Mouse (Mus musculus): ENCODE results near the gene Bcl2l1. TPM values are rescaled to one million over a fixed set of nuclear protein-coding genes. Genes with fewer than 3 reads are reported as not detected.
A peak's percentile ranks its signal among the peaks of the same experiment; 100 is the strongest.

The Bcl2l1 gene
- polyA plus RNA-seq, 1 experiment from 2014 or later: 75.7 TPM

DNA sequence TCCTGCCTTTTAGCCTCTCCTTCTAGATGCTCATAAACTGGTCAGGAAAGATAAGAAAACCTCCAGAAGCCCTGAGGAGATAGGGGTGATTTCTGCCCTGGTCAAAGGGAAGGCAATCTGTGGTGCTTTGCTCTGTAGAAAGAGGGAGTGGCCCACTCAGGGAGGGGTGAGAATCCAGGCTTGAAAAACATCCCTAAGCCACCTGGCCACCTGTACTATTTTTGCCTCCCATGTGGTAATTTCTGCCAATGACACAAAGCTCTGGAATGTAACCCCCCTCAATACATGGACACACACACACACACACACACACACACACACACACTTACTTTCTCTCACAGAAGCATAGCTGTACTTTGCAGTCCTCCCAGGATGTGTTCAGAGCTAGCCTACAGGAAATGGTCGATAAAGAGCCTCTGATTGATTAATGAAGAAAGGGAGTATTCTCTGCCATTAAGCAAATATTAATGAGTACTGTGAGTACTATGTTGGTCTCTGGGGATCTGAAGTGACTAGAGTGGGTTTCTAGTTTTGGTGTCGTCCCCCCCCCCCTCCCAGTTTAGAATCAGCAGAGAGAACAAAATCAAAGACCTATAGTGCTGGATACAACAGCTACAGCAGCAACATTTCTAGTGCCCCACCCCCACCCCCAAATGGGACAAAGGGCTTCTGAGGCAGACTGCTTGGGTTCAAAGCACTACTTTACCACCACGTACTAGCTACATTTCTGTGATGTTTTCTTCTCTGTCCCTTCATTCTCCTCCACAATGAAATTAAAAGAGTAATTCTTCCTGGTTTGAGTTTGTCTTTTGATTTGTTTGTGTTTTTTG, 20.0 kb downstream of the Bcl2l1 start:
- 41% methylated on average over 3 of the region's 3 CpGs for WGBS
- peak; percentile 76 for ATAC-seq (ENCODE audit: insufficient read depth, low FRiP score, low read depth)
- Histone ChIP-seq H3K27me3 (replicated peaks) (no peaks in the 10 kb centered on the region), H3K4me1 (peaks cover 24% of the 10 kb centered on the region; the same call in 1 of the 2 replicates), H3K4me3 (replicated peaks) (no peak overlapping the region), H3K27ac (peak overlapping the region; percentile 64), H3K9me3 (no peaks in the 10 kb centered on the region), H3K36me3 (no peaks in the 10 kb centered on the region), H3K4me2 (no peak overlapping the region), H3K9ac (no peak overlapping the region)

DNA sequence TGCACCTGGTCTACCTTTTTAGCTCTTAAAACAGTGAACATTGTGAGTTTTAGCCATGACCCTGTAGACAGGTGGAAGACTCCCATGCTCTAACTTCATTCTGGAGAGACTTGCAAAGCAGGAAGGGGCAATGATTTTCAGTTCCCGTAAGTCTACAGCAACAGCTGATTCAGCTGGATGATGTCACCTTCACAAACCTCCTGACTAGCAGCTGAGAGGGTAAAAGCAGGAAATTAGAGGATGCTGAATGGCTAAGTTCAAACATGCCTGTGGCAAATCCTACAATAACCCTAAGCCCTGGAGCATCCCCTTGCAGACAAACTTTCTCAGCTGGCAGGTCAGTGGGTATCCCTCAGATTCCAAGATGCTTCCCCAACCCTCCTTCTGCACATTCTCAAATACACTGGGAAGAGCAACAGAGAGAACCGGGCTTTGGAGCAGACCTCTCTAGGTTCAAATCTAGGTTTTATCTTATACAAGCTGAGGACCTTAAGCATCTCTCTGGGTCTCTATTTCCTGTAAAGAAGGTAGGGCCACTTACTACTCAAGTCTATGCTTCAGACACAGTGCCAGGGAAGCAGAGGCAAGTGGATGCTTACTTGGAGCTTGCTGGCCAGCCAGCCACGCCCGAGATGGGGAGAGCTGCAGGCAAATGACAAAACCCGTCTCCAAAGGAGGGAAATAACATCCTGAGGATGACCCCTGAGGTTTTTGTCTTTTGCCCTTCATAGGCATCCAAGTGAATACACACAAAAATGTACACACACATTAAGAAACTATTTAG, 21.2 kb downstream of the Bcl2l1 start:
- ATAC-seq (ENCODE audit: insufficient read depth, low FRiP score, low read depth): no peak
- Histone ChIP-seq H3K9me3 (no peaks in the 10 kb centered on the region), H3K4me2 (no peak overlapping the region), H3K9ac (no peak overlapping the region), H3K27ac (peak overlapping the region; percentile 6; the same call in 1 of the 2 replicates), H3K4me3 (replicated peaks) (no peak overlapping the region), H3K27me3 (replicated peaks) (no peaks in the 10 kb centered on the region), H3K4me1 (peaks cover 19% of the 10 kb centered on the region), H3K36me3 (no peaks in the 10 kb centered on the region)
- WGBS: 78% methylated on average over 5 of the region's 5 CpGs

DNA sequence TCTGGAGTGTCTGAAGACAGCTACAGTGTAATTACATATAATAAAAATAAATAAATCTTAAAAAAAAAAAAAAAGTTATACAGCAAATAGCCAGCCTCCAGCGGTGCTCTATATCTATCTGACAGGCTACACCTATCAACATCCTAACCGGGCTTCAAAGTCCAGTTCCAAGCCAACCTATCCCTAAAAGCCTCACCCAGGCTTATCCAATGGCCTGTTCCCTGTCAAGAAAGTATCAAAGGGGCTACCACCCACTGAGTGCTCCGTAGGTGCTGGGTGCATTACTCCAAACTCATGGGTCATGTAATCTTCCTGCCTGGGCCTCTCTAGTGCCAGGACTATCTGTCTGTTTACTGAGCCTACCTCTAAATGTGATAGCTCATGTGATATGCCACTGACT, 23.4 kb downstream of the Bcl2l1 start:
- WGBS: 63% methylated on average over 3 of the region's 3 CpGs
- no peak for ATAC-seq (ENCODE audit: insufficient read depth, low FRiP score, low read depth)
- no peak overlapping the region for H3K4me3 ChIP-seq (replicated peaks)
- no peaks in the 10 kb centered on the region for H3K27me3 ChIP-seq (replicated peaks)
- H3K4me1 ChIP-seq: peaks cover 28% of the 10 kb centered on the region
- H3K27ac ChIP-seq: no peak overlapping the region
- H3K9ac ChIP-seq: no peak overlapping the region
- H3K36me3 ChIP-seq: no peaks in the 10 kb centered on the region
- no peaks in the 10 kb centered on the region for H3K9me3 ChIP-seq
- no peak overlapping the region for H3K4me2 ChIP-seq

DNA sequence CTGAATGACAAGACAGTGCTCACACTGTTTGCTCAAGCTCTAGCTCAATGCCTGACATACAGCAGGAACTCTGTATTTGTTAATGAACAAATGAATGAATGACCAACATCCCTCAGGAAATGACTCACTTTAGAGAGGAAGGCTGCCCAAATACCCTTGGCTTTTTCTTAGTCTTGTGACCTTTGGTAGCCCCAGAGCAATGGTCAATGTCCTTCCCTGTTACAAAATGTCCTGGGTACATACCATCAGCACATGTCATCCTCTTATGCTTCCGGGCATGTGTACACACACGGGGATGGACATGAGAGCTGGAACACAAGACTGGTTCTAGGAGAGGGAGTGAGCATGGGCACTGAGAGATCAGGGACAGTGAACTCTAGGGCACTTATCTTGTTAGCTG, 25.5 kb downstream of the Bcl2l1 start:
- no peak overlapping the region for H3K9ac ChIP-seq
- ATAC-seq (ENCODE audit: insufficient read depth, low FRiP score, low read depth): no peak
- 69% methylated on average over 2 of the region's 2 CpGs for WGBS
- H3K36me3 ChIP-seq: no peaks in the 10 kb centered on the region
- no peak overlapping the region for H3K4me3 ChIP-seq (replicated peaks)
- H3K27me3 ChIP-seq (replicated peaks): no peaks in the 10 kb centered on the region
- peak overlapping the region; percentile 86; the same call in 1 of the 2 replicates for H3K27ac ChIP-seq
- no peaks in the 10 kb centered on the region for H3K9me3 ChIP-seq
- H3K4me1 ChIP-seq: peaks cover 19% of the 10 kb centered on the region
- no peak overlapping the region for H3K4me2 ChIP-seq

DNA sequence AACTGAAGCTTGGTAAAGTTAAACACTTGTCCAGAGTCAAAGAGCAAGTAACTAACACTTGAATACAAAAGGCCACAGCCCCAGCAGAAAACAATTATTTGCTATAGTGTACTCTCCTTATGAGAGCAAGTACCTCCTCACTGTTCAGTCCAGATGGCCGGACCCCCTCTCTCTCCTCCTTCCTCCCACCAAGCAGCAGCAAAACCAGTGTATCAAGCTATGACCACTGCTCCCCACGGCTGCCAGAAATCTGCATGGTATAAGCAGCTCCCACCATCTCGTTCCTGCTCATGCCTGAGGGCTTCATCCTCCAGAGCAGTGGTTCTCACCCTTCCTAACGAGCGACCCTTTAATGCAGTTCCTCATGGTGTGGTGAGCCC, 26.4 kb downstream of the Bcl2l1 start:
- H3K27me3 ChIP-seq (replicated peaks): no peaks in the 10 kb centered on the region
- H3K4me1 ChIP-seq: peaks cover 15% of the 10 kb centered on the region
- H3K27ac ChIP-seq: peak overlapping the region; percentile 86
- no peak overlapping the region for H3K4me3 ChIP-seq (replicated peaks)
- H3K4me2 ChIP-seq: no peak overlapping the region
- no peak for ATAC-seq (ENCODE audit: insufficient read depth, low FRiP score, low read depth)
- no peaks in the 10 kb centered on the region for H3K9me3 ChIP-seq
- H3K9ac ChIP-seq: no peak overlapping the region
- whole genome bisulfite sequencing: 56% methylated on average over 5 of the region's 5 CpGs
- H3K36me3 ChIP-seq: no peaks in the 10 kb centered on the region

DNA sequence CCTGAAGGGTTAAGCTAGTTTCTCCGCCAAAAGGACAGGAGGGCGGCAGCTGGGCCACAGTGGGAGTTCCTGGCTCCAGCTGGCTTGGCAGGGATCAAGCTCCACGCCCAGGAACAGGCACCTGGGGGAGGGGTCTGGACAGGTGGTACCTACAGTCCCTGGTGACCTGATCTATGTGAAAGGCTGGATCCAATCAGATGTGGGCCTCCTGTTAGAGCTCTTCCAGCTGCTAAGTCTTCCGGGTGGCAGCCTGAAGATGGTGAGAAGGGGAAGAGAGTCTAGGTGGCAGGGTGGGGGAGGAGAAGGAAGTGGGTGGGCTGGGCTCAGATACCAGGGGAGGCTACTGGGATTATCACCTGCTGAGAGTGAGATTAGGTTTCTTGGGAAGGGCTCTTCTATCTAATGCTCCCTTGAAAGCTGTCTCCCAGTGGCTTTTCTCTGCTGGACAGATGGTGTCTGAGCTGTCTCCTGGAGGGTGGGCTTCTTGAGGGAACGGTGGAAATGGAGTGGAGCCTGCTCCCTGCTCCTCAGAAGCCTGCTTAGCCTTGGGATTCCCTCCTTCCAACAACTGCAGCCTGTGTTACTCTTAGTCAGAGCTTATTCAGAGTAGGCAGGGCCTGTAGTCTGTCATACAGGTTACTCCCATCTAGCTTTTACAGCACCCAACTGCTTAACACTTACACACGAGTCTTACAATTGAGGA, 27.0 kb downstream of the Bcl2l1 start:
- no peak overlapping the region for H3K9ac ChIP-seq
- no peak overlapping the region; the same call in 1 of the 2 replicates for H3K4me2 ChIP-seq
- WGBS: 7% methylated on average over 6 of the region's 6 CpGs

DNA sequence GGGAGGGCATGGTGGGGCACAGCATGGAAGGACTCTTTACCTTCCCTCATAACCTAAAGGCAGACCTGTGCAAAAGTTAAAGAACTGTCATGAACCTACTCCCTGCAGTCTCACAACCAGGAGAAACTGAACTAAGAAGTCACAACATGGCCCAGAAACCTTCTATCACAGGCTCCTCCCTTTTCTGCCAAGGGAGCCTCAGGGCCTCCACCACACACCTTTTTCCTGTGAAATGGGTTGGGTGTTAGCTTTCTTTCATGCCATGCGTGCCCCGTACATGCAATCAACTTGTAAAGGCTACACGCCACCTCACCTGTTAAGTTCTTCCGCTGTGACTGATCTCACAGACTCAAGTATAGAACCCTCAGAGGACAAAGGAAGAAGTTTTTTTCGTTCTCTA, 28.4 kb downstream of the Bcl2l1 start:
- no peak for ATAC-seq (ENCODE audit: insufficient read depth, low FRiP score, low read depth)
- Histone ChIP-seq H3K9ac (no peak overlapping the region), H3K4me1 (peaks cover 9% of the 10 kb centered on the region), H3K4me3 (replicated peaks) (no peak overlapping the region), H3K27me3 (replicated peaks) (no peaks in the 10 kb centered on the region), H3K4me2 (no peak overlapping the region), H3K36me3 (no peaks in the 10 kb centered on the region; the same call in 1 of the 2 replicates), H3K9me3 (no peaks in the 10 kb centered on the region), H3K27ac (no peak overlapping the region)
- WGBS: 85% methylated on average over 5 of the region's 5 CpGs

More for the DNA sequence above, 27.0 kb downstream of the Bcl2l1 start:
- Histone ChIP-seq H3K36me3 (no peaks in the 10 kb centered on the region; the same call in 1 of the 2 replicates), H3K4me3 (replicated peaks) (no peak overlapping the region), H3K27me3 (replicated peaks) (no peaks in the 10 kb centered on the region), H3K27ac (peak overlapping the region; percentile 86), H3K9me3 (no peaks in the 10 kb centered on the region), H3K4me1 (peaks cover 10% of the 10 kb centered on the region)
- ATAC-seq (ENCODE audit: insufficient read depth, low FRiP score, low read depth): peak; percentile 77

DNA sequence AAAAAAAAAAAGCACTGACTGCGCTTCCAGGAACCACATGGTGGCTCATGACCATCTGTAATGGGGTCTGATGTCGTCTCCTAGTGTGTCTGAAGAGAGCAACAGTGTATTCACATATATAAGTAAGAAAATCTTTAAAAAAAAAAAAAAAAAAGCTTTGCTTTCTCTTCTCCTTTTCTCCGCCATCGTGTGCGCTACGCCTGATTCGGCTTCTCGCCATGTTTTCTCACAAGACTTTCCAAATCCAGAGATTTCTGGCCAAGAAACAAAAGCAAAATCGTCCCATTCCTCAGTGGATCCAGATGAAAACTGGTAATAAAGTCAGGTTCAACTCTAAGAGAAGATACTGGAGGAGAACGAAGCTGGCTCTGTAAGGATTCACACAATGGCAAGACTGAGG, 29.2 kb downstream of the Bcl2l1 start:
- Histone ChIP-seq H3K4me1 (peaks cover 9% of the 10 kb centered on the region), H3K9ac (no peak overlapping the region), H3K36me3 (no peaks in the 10 kb centered on the region; the same call in 1 of the 2 replicates), H3K9me3 (no peaks in the 10 kb centered on the region), H3K4me3 (replicated peaks) (no peak overlapping the region), H3K27ac (no peak overlapping the region), H3K27me3 (replicated peaks) (no peaks in the 10 kb centered on the region), H3K4me2 (no peak overlapping the region)
- no peak for ATAC-seq (ENCODE audit: insufficient read depth, low FRiP score, low read depth)
- WGBS: 93% methylated on average over 10 of the region's 10 CpGs

DNA sequence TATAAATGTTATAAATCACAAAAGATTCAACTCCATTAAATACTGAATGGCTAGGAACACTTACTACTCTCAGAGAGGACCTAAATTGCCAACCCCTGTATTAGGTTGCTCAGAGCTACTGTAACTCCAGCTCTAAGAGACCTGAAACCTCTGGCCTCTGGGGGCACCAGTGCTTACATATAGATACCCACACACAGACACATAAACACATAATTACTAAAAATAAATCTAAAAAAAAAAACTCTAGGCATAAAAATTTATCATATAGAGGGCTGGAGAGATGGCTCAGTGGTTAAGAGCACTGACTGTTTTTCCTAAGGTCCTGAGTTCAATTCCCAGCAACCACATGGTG, 30.8 kb downstream of the Bcl2l1 start:
- no peaks in the 10 kb centered on the region for H3K9me3 ChIP-seq
- H3K27ac ChIP-seq: no peak overlapping the region
- no peak overlapping the region for H3K9ac ChIP-seq
- no peaks in the 10 kb centered on the region for H3K27me3 ChIP-seq (replicated peaks)
- no peaks in the 10 kb centered on the region; the same call in 1 of the 2 replicates for H3K36me3 ChIP-seq
- H3K4me3 ChIP-seq (replicated peaks): no peak overlapping the region
- H3K4me1 ChIP-seq: peaks cover 9% of the 10 kb centered on the region
- no peak overlapping the region for H3K4me2 ChIP-seq
- ATAC-seq (ENCODE audit: insufficient read depth, low FRiP score, low read depth): no peak

DNA sequence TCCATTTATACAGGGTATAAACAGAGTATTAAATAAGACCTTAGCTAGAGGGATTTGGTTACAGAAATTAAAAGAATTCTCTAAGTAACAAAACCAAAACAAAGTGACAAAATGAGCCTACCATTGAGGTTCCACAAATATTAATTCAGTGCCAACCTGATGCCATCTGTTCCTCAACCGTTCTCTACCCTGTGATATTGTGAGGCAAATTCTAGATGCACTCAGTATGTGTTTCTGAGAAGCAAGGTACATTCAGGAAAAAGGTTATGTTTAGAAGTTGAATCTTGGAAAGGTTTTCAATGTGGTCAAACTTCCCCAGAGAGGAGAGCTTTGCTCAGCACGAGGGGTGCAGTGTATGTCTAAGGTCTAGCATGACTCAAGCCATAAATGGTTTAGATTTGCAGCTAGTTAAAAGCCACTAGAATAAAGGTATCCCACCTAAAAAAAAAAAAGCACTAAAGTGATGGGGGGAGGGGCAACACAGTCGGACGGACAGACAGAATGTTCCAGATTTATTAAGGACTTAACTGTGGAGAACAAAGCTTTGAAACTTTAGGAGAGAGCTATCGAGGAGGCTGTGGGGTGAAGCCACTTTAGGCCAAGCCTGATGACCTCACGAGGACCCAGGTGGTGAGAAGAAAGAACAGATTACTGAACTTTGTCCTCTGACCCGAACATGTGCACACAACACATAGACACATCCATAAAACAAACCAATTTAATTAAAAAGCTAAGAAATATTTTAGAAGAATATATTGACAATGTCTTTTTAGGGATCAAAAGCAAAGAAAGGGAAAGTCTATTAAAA, 31.4 kb downstream of the Bcl2l1 start:
- Histone ChIP-seq H3K9ac (no peak overlapping the region), H3K4me3 (replicated peaks) (no peak overlapping the region), H3K27ac (no peak overlapping the region), H3K4me1 (peaks cover 9% of the 10 kb centered on the region), H3K36me3 (no peaks in the 10 kb centered on the region; the same call in 1 of the 2 replicates), H3K9me3 (no peaks in the 10 kb centered on the region), H3K27me3 (replicated peaks) (no peaks in the 10 kb centered on the region), H3K4me2 (no peak overlapping the region)
- 58% methylated on average over 7 of the region's 7 CpGs for WGBS
- no peak for ATAC-seq (ENCODE audit: insufficient read depth, low FRiP score, low read depth)

DNA sequence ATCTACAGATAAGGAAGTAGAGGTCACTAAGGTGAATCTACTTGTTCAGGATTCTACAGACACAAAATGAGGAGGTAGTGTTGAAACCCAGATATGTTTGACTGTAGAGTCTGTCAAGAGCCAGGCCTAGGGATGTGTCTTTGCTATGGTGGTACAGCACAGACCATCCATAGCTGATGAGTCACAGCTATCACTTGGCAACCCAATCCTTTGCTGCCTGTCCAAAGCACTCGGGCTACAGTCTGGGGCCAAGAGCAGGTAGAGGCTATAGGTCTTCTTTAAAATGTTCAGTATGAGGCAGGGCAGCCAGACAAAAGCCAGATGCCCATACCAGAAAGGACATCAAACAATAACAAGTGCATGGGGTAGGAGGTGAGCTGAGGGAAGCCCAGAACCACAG, 33.9 kb downstream of the Bcl2l1 start:
- no peak for ATAC-seq (ENCODE audit: insufficient read depth, low FRiP score, low read depth)
- Histone ChIP-seq H3K36me3 (no peaks in the 10 kb centered on the region; the same call in 1 of the 2 replicates), H3K27ac (no peak overlapping the region), H3K4me1 (0 out of 2 replicates have a peak, but pooled peaks cover 3% of the 10 kb centered on the region), H3K4me3 (replicated peaks) (no peak overlapping the region), H3K9ac (no peak overlapping the region), H3K27me3 (replicated peaks) (no peaks in the 10 kb centered on the region), H3K9me3 (no peaks in the 10 kb centered on the region), H3K4me2 (no peak overlapping the region)
- 80% methylated on average over 1 of the region's 1 CpGs for WGBS
